Mouse (Mus musculus): Measurements from ENCODE around the gene Mrpl1. TPM values are rescaled to one million over a fixed set of nuclear protein-coding genes. Genes with fewer than 3 reads are reported as not detected.

Gene Mrpl1
- polyA plus RNA-seq, 1 experiment, result 9.1 TPM

DNA sequence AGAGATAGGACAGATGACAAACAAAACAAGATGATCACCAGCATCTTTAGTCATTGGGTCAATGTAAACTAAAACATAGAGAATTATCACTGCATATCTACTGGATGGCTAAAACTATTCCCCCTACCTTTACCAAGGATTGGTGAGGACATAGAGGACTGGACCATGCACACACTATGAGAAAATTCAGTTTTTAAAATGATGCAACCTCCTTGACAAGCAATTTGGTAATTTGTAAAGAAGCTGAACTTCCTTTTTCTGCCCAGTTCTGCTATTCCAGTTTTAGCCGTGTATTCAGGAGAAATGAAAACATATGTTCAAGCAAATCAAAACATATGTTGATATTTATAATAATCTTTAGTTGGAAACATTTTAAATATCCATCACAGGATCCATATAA lies 35.2 kb downstream of the Mrpl1 start:
- TF ChIP-seq CTCF (IDR thresholded peaks at IDR 0.05; ENCODE audit: borderline replicate concordance, extremely low read depth, insufficient read depth, insufficient read length), result no peak
- TF ChIP-seq POLR2A (IDR thresholded peaks at IDR 0.05; ENCODE audit: borderline replicate concordance, extremely low read depth, insufficient read depth, insufficient read length, poor library complexity, severe bottlenecking), result no peak
- DNase-seq (ENCODE audit: low read depth), result no peak

- DNase-seq (ENCODE audit: low read depth), result no peak
- TF ChIP-seq CTCF (IDR thresholded peaks at IDR 0.05; ENCODE audit: borderline replicate concordance, extremely low read depth, insufficient read depth, insufficient read length) (no peak), POLR2A (IDR thresholded peaks at IDR 0.05; ENCODE audit: borderline replicate concordance, extremely low read depth, insufficient read depth, insufficient read length, poor library complexity, severe bottlenecking) (no peak)
Observed at GRCm38 (mm10) chr5:96253995-96254394, 44.7 kb downstream of the Mrpl1 start.

GRCm38 (mm10) chr5:96255166-96255565 lies 45.9 kb downstream of the Mrpl1 start:
- DNase-seq (ENCODE audit: low read depth), result no peak
- no peak for TF ChIP-seq CTCF (IDR thresholded peaks at IDR 0.05; ENCODE audit: borderline replicate concordance, extremely low read depth, insufficient read depth, insufficient read length)

GRCm38 (mm10) chr5:96258210-96258609 lies 48.9 kb downstream of the Mrpl1 start:
- DNase-seq (ENCODE audit: low read depth), result peak; percentile 2
- TF ChIP-seq CTCF (IDR thresholded peaks at IDR 0.05; ENCODE audit: borderline replicate concordance, extremely low read depth, insufficient read depth, insufficient read length) (no peak), POLR2A (IDR thresholded peaks at IDR 0.05; ENCODE audit: borderline replicate concordance, extremely low read depth, insufficient read depth, insufficient read length, poor library complexity, severe bottlenecking) (no peak)

DNA sequence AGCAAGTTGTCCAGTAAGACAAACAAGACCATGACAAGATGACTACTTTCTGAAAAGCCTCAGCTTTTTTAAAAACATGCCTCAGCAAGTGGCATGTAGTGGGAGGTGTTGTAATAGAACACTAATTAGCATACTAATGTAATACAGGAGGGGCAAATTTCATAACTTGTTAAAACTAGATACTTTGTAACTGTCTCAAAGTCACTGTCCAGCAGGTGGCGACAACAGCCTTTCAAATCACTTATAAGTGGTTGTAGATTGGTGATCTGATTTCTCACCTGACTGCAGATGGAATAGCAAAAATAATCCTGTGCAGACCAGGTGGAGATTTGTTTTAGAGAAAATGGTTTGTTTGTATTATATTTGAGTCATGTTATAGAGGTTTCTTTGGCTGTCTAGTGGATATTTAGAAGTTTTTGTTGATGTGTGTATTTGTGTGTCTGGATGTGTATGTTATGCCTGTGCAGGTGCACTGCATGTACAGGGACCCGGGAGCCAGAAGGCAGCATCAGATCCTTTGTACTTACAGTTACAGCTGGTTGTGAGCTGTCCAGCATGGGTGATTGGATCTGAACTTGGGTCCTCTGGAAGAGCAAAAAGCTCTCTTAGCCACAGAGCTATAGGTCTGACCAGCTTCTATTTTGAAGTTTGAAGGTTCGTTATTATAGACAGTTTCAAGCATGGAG lies 57.9 kb downstream of the Mrpl1 start:
- DNase-seq (ENCODE audit: low read depth), result peak; percentile 87
- TF ChIP-seq POLR2A (IDR thresholded peaks at IDR 0.05; ENCODE audit: borderline replicate concordance, extremely low read depth, insufficient read depth, insufficient read length, poor library complexity, severe bottlenecking) (no peak), CTCF (IDR thresholded peaks at IDR 0.05; ENCODE audit: borderline replicate concordance, extremely low read depth, insufficient read depth, insufficient read length) (peak; percentile 57; the same call in 1 of the 2 replicates)

GRCm38 (mm10) chr5:96271070-96271469 lies 61.8 kb downstream of the Mrpl1 start:
- TF ChIP-seq CTCF (IDR thresholded peaks at IDR 0.05; ENCODE audit: borderline replicate concordance, extremely low read depth, insufficient read depth, insufficient read length) (no peak), POLR2A (IDR thresholded peaks at IDR 0.05; ENCODE audit: borderline replicate concordance, extremely low read depth, insufficient read depth, insufficient read length, poor library complexity, severe bottlenecking) (no peak)
- no peak for DNase-seq (ENCODE audit: low read depth)

DNA sequence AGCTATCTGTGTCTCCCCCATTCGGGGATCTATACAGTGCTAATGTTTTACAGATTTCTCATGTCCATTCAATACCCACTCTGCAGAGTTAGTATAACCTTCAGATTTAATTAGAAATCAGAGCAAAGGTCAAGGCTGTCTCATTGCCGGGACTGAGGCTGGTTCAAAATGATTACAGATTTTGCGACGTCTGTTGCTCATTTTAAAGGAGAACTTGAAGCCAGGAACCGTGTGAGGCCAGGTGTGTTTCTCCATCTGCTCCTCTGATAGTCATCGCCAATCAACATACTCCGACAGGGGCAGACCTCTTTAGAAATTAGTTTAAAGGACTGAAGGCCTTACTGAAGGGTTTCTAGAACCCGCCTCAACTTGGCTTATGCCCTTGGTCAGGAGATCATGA lies 96.5 kb downstream of the Mrpl1 start:
- no peak for DNase-seq (ENCODE audit: low read depth)
- TF ChIP-seq POLR2A (IDR thresholded peaks at IDR 0.05; ENCODE audit: borderline replicate concordance, extremely low read depth, insufficient read depth, insufficient read length, poor library complexity, severe bottlenecking) (no peak), CTCF (IDR thresholded peaks at IDR 0.05; ENCODE audit: borderline replicate concordance, extremely low read depth, insufficient read depth, insufficient read length) (no peak)

GRCm38 (mm10) chr5:96306271-96306670 lies 97.0 kb downstream of the Mrpl1 start:
- DNase-seq (ENCODE audit: low read depth), result no peak
- TF ChIP-seq CTCF (IDR thresholded peaks at IDR 0.05; ENCODE audit: borderline replicate concordance, extremely low read depth, insufficient read depth, insufficient read length), result no peak
- no peak for TF ChIP-seq POLR2A (IDR thresholded peaks at IDR 0.05; ENCODE audit: borderline replicate concordance, extremely low read depth, insufficient read depth, insufficient read length, poor library complexity, severe bottlenecking)

- peak; percentile 28; the same call in 1 of the 2 replicates for TF ChIP-seq CTCF (IDR thresholded peaks at IDR 0.05; ENCODE audit: borderline replicate concordance, extremely low read depth, insufficient read depth, insufficient read length)
- TF ChIP-seq POLR2A (IDR thresholded peaks at IDR 0.05; ENCODE audit: borderline replicate concordance, extremely low read depth, insufficient read depth, insufficient read length, poor library complexity, severe bottlenecking), result no peak
- DNase-seq (ENCODE audit: low read depth), result no peak
Observed at GRCm38 (mm10) chr5:96306826-96307225, 97.5 kb downstream of the Mrpl1 start.

- TF ChIP-seq CTCF (IDR thresholded peaks at IDR 0.05; ENCODE audit: borderline replicate concordance, extremely low read depth, insufficient read depth, insufficient read length) (no peak), POLR2A (IDR thresholded peaks at IDR 0.05; ENCODE audit: borderline replicate concordance, extremely low read depth, insufficient read depth, insufficient read length, poor library complexity, severe bottlenecking) (no peak)
- peak; percentile 18 for DNase-seq (ENCODE audit: low read depth)
Observed at GRCm38 (mm10) chr5:96308086-96308485, 98.8 kb downstream of the Mrpl1 start.

DNA sequence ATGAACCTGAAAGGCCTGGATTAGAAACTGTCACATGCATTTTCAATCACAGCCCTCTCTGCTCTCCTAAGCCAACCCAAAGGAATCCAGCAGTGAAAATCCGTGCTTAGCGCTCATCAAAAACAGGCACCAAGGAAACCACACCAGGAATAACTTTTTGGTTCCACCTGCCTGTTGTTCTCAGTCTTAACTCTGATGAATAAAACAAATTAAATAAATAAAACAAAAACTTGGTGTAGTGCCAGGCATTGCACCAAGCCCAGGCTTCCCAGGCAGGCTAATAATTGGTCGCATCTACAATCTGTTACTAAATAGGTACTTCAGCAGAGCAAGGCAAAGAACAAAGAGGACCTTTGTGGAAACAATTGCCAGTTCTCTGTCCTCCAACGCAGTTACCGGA lies 99.4 kb downstream of the Mrpl1 start:
- no peak for TF ChIP-seq CTCF (IDR thresholded peaks at IDR 0.05; ENCODE audit: borderline replicate concordance, extremely low read depth, insufficient read depth, insufficient read length)
- no peak for TF ChIP-seq POLR2A (IDR thresholded peaks at IDR 0.05; ENCODE audit: borderline replicate concordance, extremely low read depth, insufficient read depth, insufficient read length, poor library complexity, severe bottlenecking)
- peak; percentile 51 for DNase-seq (ENCODE audit: low read depth)

GRCm38 (mm10) chr5:96309566-96309965 lies 100.3 kb downstream of the Mrpl1 start:
- TF ChIP-seq CTCF (IDR thresholded peaks at IDR 0.05; ENCODE audit: borderline replicate concordance, extremely low read depth, insufficient read depth, insufficient read length), result no peak
- TF ChIP-seq POLR2A (IDR thresholded peaks at IDR 0.05; ENCODE audit: borderline replicate concordance, extremely low read depth, insufficient read depth, insufficient read length, poor library complexity, severe bottlenecking), result no peak

More at GRCm38 (mm10) chr5:96309566-96309965, 100.3 kb downstream of the Mrpl1 start:
- no peak for DNase-seq (ENCODE audit: low read depth)
